In the genomic region with DNA sequence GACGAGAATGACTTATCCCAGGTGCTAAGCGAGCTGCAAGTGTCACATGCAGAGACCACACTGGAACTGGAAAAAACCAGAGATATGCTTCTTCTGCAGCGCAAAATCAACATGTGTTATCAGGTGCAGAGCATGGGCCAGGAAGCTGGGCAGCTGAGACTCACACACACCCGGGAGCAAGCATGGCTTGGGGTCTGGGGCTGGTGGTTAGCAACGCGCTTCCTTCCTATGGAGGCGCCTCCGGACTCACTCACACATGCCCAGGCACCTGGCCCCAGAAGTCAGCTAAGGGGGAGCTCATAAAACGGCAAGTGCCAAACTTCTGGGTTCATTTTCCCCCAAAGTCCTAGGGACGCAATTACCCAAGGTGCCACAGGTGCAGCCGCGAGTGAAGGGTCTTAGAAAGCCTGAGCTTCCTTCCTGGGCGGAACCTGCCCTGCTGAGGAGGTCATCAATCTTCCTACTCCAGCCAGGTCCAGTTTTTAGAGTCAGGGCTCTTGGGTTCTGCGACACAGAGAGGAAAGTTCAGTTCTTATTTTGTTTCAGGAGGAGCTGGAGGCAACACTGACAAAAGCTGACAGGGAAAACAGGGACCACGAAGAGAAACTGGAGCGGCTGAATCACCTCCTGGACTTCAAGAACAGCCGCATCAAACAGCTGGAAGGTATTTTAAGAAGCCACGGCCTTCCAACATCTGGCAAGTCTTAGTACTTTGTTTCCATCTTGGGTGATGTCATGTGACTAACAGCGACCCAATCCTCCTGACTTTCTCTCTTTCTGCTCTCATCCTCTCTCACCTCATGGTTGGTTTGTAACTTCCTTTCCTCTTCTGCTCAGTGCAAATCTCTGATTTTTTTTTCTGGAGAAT, we compare ENCODE assay signal across 9 mouse cellular contexts. TPM values are rescaled to one million over a fixed set of nuclear protein-coding genes. Genes with fewer than 3 reads are reported as not detected.
DNase-seq lines count a peak whose midpoint lies in the region; ATAC-seq and TF ChIP-seq lines count a peak whose summit lies in the region.
"Had no signal": no experiment of that assay in that cellular context is flagged by ENCODE, and none has a peak within 500 bp of the region (broad histone marks: within the 10 kb centered on the region; RNA-seq: fewer than 3 reads in every experiment).

No protein-coding gene starts in this region.

- DNase-seq in heart, embryonic 10.5 days (ENCODE audit: low spot score): no peak
- no peak for DNase-seq in heart, adult 18-20 months
- DNase-seq in CD4-positive helper T cell, adult 2 months (ENCODE audit: low read depth, low spot score): peak; percentile 82
- peak; percentile 84 for DNase-seq in naive thymus-derived CD4-positive, alpha-beta T cell, adult 2 months (ENCODE audit: low read depth)
- no peak for DNase-seq in hindbrain, postnatal 0 days (ENCODE audit: low spot score)

- peak overlapping the region; percentile 36 for H3K4me3 ChIP-seq in heart, embryonic 10.5 days
- no peak overlapping the region for H3K4me3 ChIP-seq in hindbrain, postnatal 0 days (ENCODE audit: low read length)
- no peak overlapping the region for H3K4me3 ChIP-seq in hindbrain, embryonic 16.5 days (ENCODE audit: low read length)

- WGBS in heart, embryonic 10.5 days: 38% methylated on average over 19 of the region's 19 CpGs
- 72% methylated on average over 19 of the region's 19 CpGs for WGBS in hindbrain, postnatal 0 days
- 74% methylated on average over 19 of the region's 19 CpGs for WGBS in hindbrain, embryonic 16.5 days

- no peak for TF ChIP-seq CTCF in hindbrain, postnatal 0 days (IDR thresholded peaks at IDR 0.05; ENCODE audit: low read depth)

- H3K27ac ChIP-seq in heart, embryonic 10.5 days: peak overlapping the region; percentile 31; the same call in 1 of the 2 replicates
- no peak overlapping the region for H3K27ac ChIP-seq in hindbrain, postnatal 0 days
- H3K27ac ChIP-seq in hindbrain, embryonic 16.5 days (ENCODE audit: low read depth, low read length): no peak overlapping the region

- no peak overlapping the region for H3K4me2 ChIP-seq in hindbrain, postnatal 0 days (ENCODE audit: low read depth, low read length)
- no peak overlapping the region for H3K4me2 ChIP-seq in hindbrain, embryonic 16.5 days (ENCODE audit: low read length)

- peaks cover 15% of the 10 kb centered on the region for H3K4me1 ChIP-seq in heart, embryonic 10.5 days
- H3K4me1 ChIP-seq in hindbrain, postnatal 0 days (ENCODE audit: insufficient read depth, low read length): no peaks in the 10 kb centered on the region
- no peaks in the 10 kb centered on the region for H3K4me1 ChIP-seq in hindbrain, embryonic 16.5 days (ENCODE audit: control insufficient read depth, insufficient read depth, low read depth, low read length)

- no peak overlapping the region for H3K9ac ChIP-seq in hindbrain, postnatal 0 days (replicated peaks; ENCODE audit: low read length)
- H3K9ac ChIP-seq in hindbrain, embryonic 16.5 days (ENCODE audit: low read depth, low read length): no peak overlapping the region

- no peaks in the 10 kb centered on the region for H3K27me3 ChIP-seq in heart, embryonic 10.5 days (ENCODE audit: insufficient read depth, poor library complexity, severe bottlenecking)
- no peaks in the 10 kb centered on the region for H3K27me3 ChIP-seq in hindbrain, postnatal 0 days (ENCODE audit: insufficient read depth, low read length)
- H3K27me3 ChIP-seq in hindbrain, embryonic 16.5 days (replicated peaks; ENCODE audit: control insufficient read depth, insufficient read depth, low read length): no peaks in the 10 kb centered on the region

- no peaks in the 10 kb centered on the region for H3K36me3 ChIP-seq in heart, embryonic 10.5 days
- no peaks in the 10 kb centered on the region for H3K36me3 ChIP-seq in hindbrain, postnatal 0 days (ENCODE audit: insufficient read depth, low read length)
- no peaks in the 10 kb centered on the region for H3K36me3 ChIP-seq in hindbrain, embryonic 16.5 days (ENCODE audit: control insufficient read depth, insufficient read depth, low read length)
- H3K36me3 ChIP-seq: G1E had no signal

- ATAC-seq in inflammation-experienced regulatory T-cells, adult 6 months: peak; percentile 95
- ATAC-seq in erythroblast, adult 5-6 weeks (replicated peaks; ENCODE audit: low FRiP score, poor library complexity, severe bottlenecking): no peak
- no peak for ATAC-seq in hindbrain, postnatal 0 days
- ATAC-seq in hindbrain, embryonic 16.5 days: no peak

- no peaks in the 10 kb centered on the region for H3K9me3 ChIP-seq in heart, embryonic 10.5 days
- no peaks in the 10 kb centered on the region for H3K9me3 ChIP-seq in hindbrain, postnatal 0 days (ENCODE audit: low read length)
- no peaks in the 10 kb centered on the region for H3K9me3 ChIP-seq in hindbrain, embryonic 16.5 days (ENCODE audit: control insufficient read depth, low read length)
- H3K9me3 ChIP-seq: G1E had no signal

RNA-seq across cellular contexts. Expression of gene Rpgrip1, which starts 30.3 kb away (rescaled TPM):
- polyA plus RNA-seq in heart, embryonic 10.5 days (2016; fragmentation: Nextera tagmentation; extraction: Ambion mirVana): 52.3 and 61.7 TPM in 2 replicates
- 1 to 10 TPM in 1 of 2 experiments, under 1 TPM in 1; 0.30 to 1.0 TPM for total RNA-seq in heart, adult 18-20 months (2021)
- 100 to 1,000 TPM in 1 of 3 experiments, 10 to 100 TPM in 2; 79.7 to 117 (median 94.9) TPM for polyA plus RNA-seq in inflammation-experienced regulatory T-cells, adult 6 months (2017; shearing (Covaris generic))
- 1.3 TPM in 1 of 2 replicates, not detected in the other for total RNA-seq in erythroblast, adult 5-6 weeks (2015; ENCODE audit: low replicate concordance)
- total RNA-seq in erythroblast, adult 5-6 weeks (2017; ENCODE audit: low replicate concordance): 3.2 and 4.6 TPM in 2 replicates
- 2.9 and 10.9 TPM in 2 replicates for total RNA-seq in hindbrain, postnatal 0 days (2014; rRNA removed)
- polyA plus RNA-seq in hindbrain, postnatal 0 days (2015; fragmentation: Nextera tagmentation; extraction: Ambion mirVana): 53.4 and 53.7 TPM in 2 replicates
- 36.2 and 45.4 TPM in 2 replicates for polyA plus RNA-seq in hindbrain, embryonic 16.5 days (2015; fragmentation: Nextera tagmentation; extraction: Ambion mirVana)

RNA-seq across cellular contexts. Expression of gene Hnrnpc, which starts 37.0 kb away (rescaled TPM):
- polyA plus RNA-seq in heart, embryonic 10.5 days (2016; fragmentation: Nextera tagmentation; extraction: Ambion mirVana): 506 and 686 TPM in 2 replicates
- 100 to 1,000 TPM; 139 to 142 TPM for total RNA-seq in heart, adult 18-20 months (2021)
- polyA plus RNA-seq in inflammation-experienced regulatory T-cells, adult 6 months (2017; shearing (Covaris generic)): 100 to 1,000 TPM; 399 to 498 (median 471) TPM
- 143 and 152 TPM in 2 replicates for total RNA-seq in erythroblast, adult 5-6 weeks (2015; ENCODE audit: low replicate concordance)
- 197 and 275 TPM in 2 replicates for total RNA-seq in erythroblast, adult 5-6 weeks (2017; ENCODE audit: low replicate concordance)
- total RNA-seq in hindbrain, postnatal 0 days (2014; rRNA removed): 69.5 and 78.6 TPM in 2 replicates
- 285 and 291 TPM in 2 replicates for polyA plus RNA-seq in hindbrain, postnatal 0 days (2015; fragmentation: Nextera tagmentation; extraction: Ambion mirVana)
- 414 and 445 TPM in 2 replicates for polyA plus RNA-seq in hindbrain, embryonic 16.5 days (2015; fragmentation: Nextera tagmentation; extraction: Ambion mirVana)

RNA-seq across cellular contexts. Expression of gene Supt16, which starts 56.4 kb away (rescaled TPM):
- polyA plus RNA-seq in heart, embryonic 10.5 days (2016; fragmentation: Nextera tagmentation; extraction: Ambion mirVana): 40.6 and 45.2 TPM in 2 replicates
- total RNA-seq in heart, adult 18-20 months (2021): 10 to 100 TPM; 22.3 to 23.7 TPM
- polyA plus RNA-seq in inflammation-experienced regulatory T-cells, adult 6 months (2017; shearing (Covaris generic)): 10 to 100 TPM; 44.2 to 48.2 (median 46.3) TPM
- 30.0 and 32.0 TPM in 2 replicates for total RNA-seq in erythroblast, adult 5-6 weeks (2015; ENCODE audit: low replicate concordance)
- total RNA-seq in erythroblast, adult 5-6 weeks (2017; ENCODE audit: low replicate concordance): 76.2 and 103 TPM in 2 replicates
- 28.2 and 28.4 TPM in 2 replicates for total RNA-seq in hindbrain, postnatal 0 days (2014; rRNA removed)
- polyA plus RNA-seq in hindbrain, postnatal 0 days (2015; fragmentation: Nextera tagmentation; extraction: Ambion mirVana): 43.5 and 43.8 TPM in 2 replicates
- 37.1 and 39.0 TPM in 2 replicates for polyA plus RNA-seq in hindbrain, embryonic 16.5 days (2015; fragmentation: Nextera tagmentation; extraction: Ambion mirVana)

Comparison
In these comparisons a context has a peak if more than half of its experiments do, and no peak if none do; other contexts are left out.
1. DNase-seq: peak in CD4-positive helper T cell, adult 2 months (single experiment) and naive thymus-derived CD4-positive, alpha-beta T cell, adult 2 months (single experiment); none in heart, embryonic 10.5 days (single experiment), heart, adult 18-20 months (0 of 2) and hindbrain, postnatal 0 days (single experiment).